Mouse (Mus musculus) frontal cortex, adult (tissue): Measurements from ENCODE around the gene Sirt5.

Source experiments
- ATAC-seq: cut with Nextera tagmentation; 2 replicates; pipeline ENCODE4 v1.9.2; 2017; ENCODE audit warnings: mild to moderate bottlenecking, moderate library complexity, mixed read lengths; ENCODE audit not compliant: low TSS enrichment

Gene Sirt5

GRCm38 (mm10) chr13:43364985-43365824 lies at the start of gene Sirt5:
Gene Sirt5 (plus strand): TSS chr13:43365496.
- peak; percentile 91 for ATAC-seq

DNA sequence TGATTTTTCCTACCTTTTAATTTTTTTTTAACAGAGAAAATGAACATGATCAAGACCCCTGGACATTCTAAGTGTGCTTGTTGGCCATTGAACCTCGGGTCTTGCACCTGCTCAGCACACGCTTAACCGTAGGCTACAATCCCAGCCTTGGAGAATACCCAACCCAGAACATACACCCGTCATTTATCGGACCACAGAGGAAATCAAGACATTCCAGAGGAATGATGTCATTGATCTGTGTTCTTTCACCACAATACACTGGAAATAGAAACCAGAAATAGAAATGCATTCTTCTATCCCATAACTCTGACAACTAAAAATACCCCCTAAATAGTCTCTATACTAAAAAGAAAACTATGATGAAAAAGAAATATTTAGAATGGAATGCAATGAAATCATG lies 47.9 kb upstream of the Sirt5 start:
- ATAC-seq, result no peak

DNA sequence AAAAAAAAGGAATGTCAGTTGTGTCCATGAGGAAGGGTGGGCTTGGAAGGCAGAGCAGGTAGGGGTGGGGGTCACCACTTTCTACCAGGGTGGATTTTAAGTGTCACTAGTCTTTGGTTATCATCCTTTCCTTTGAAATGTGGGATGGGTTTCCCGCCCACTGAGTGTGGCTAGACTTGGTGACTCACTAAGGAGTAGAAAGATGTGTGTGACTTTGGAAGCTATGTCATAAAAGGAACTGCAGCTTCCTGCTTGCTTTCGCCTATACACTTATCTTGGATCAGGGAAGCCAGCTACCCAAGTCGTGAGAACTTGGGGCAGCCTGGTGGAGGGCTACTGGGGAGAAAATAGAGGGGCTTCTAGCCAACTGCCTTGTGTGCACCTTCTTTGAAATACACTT lies 45.9 kb upstream of the Sirt5 start:
- peak; percentile 86; the same call in 1 of the 2 replicates for ATAC-seq

DNA sequence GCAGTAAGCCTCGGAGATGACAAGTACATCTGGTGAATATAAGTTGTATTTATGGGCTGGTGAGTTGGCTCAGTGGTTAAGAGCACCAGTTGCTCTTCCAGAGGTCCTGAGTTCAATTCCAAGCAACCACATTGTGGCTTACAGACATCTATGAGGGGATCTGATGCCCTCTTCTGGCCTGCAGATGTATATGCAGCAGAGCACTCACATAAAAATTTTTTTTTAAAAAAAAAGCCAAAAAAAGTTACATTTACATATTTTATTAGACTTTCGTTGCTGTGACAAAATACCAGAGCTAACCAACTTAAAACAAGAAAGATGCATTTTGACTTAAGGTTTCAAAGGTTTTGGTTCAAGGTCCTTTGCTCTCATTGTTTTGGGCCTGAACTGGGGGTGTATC lies 43.8 kb upstream of the Sirt5 start:
- no peak for ATAC-seq

- ATAC-seq, result no peak
These were observed 39.9 kb upstream of the Sirt5 start for GRCm38 (mm10) chr13:43325427-43325826.

DNA sequence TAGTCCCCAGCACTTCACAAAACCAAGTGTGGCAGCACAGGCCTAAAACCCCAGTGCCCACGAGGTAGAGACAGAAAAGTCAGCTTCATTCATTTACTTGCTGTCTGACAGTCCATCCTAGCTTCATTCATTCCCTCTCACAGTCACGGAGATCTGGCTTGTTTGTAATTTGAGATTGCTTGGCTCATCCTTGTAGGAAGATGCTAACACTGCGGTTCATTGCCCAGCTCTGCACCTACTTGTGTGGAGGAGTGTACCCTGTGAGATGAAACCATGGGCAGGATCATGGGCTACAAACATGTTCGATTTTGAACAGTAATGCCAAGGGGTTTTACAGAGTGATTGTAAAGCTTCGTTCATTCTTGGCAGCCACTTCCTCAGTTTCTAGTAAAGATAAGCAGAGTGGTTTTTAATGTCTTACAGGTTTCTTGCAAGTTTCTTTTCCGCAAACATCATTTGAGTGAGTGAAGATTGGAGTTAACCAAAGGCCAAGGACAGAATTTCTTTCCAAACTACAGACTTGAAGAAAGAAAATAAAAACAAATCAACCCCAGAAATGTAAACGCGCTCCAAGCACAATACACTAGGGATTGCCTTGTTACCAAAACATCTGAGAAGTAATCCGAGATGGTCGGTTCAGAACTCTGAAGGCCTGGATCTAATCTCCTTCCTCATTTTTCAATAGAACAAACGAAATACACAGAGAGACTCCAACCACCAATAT lies 33.4 kb upstream of the Sirt5 start:
- ATAC-seq, result no peak

- no peak for ATAC-seq
These were observed 32.7 kb upstream of the Sirt5 start for GRCm38 (mm10) chr13:43332591-43332990.

DNA sequence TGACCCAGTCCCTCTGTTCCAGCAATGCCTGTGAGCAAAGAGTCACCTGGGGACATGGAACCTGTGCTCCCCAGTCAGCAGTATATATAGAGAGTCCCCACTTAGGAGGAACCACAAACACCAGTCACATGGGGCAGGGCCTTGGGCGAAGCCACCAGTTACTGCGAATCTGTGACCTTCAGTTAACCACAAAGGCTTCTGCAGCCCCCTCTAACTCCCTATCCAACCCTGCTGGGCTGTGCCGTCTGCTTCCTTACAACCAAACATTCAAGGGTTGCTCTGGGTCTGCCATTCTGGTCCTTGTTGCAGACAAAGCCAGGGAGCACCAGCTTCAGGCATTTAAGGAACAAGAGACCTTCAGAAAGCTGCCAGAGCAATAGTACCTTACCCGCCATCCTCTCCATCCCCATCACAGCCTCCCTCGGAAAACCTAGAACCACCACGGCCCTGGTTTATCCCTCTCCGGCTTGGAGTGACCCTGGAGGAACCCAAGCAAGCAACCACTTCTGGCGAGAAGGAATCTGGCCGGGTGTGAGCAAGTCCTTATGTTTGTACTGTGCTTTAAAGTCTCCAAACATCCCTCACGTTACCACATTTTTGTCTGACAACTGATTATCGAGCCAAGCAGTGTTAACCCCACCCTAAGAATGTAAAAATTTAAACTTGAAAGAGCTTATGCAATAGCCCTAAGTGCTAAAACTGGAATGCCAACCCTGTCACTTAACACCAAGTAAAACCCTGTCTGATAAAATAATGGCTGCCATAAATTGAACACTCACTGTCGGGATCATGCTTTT lies 28.7 kb upstream of the Sirt5 start:
- no peak for ATAC-seq

DNA sequence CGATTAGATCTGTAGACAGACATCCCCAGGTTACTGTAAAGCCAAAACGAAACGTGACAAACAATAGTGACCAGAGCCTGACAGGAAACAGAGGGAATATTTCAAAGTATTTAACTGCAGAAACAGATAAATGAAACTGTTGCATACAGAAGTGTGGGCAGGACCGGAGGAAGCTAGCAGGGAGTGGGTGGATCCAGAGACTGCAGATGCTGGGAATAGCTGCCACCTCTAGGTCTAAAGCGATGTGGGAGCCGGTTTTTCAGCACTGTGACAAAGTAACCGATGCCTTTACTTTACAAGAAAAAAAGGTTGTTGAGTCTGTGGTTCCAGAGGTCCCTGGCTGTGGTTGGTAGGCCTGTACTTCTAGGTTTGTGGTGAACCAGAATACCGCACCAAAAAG lies 27.3 kb upstream of the Sirt5 start:
- peak; percentile 67; the same call in 1 of the 2 replicates for ATAC-seq

DNA sequence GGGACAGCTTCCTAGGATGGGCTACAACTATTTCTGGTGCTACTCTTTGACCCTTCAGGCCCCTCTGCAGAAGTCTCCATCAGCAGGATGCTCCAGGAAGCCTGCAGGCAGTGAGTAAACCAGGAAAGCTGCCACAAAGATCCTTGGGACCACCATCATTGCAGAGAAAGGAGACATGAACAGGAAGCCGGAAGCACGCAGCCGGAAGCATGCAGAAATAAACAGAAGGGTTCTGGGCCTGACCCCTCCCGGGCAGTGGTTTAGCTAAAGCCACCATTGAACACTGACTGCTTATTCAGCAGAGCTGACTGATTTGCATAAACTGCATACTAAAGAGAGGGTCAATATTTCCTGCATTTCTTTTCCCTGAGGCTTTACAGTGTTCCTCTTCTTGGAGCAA lies 26.7 kb upstream of the Sirt5 start:
- ATAC-seq, result no peak

DNA sequence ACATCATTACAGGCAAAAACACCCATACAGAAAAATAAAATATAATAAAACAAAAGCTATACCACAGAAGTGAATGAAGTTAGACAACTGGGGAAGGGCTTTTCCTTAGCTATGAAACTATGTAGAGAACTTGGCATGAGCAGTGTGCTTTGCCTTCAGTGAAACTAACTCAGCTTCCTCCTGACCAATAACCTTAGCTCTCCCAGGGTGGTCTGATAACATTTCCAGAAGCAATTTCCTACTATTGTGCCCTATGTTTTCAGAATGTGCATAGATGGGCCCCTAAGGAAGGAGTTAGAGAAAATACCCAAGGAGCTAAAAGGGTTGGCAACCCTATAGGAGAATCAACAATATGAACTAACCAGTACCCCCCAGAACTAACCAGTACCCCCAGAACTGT lies 18.5 kb upstream of the Sirt5 start:
- ATAC-seq, result no peak

DNA sequence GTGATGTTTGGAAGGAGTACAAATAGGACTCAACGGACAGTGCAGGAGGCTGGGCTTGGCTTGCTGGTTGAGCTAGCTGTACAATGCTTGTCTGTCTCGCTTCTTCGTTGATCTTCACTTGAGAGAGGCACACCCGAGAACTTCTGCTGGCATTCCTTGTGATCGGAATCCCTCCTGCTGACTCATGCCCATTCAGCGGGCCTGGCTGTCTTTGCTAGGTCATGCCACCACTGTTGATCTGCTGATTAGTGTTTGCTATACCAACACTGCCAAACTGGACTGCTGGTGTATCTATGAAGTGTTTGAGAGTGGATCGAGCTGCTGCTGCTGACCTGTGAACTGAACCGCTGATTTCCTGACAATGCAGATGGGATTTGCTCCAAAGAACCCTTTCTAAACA lies 15.9 kb upstream of the Sirt5 start:
- ATAC-seq, result no peak

DNA sequence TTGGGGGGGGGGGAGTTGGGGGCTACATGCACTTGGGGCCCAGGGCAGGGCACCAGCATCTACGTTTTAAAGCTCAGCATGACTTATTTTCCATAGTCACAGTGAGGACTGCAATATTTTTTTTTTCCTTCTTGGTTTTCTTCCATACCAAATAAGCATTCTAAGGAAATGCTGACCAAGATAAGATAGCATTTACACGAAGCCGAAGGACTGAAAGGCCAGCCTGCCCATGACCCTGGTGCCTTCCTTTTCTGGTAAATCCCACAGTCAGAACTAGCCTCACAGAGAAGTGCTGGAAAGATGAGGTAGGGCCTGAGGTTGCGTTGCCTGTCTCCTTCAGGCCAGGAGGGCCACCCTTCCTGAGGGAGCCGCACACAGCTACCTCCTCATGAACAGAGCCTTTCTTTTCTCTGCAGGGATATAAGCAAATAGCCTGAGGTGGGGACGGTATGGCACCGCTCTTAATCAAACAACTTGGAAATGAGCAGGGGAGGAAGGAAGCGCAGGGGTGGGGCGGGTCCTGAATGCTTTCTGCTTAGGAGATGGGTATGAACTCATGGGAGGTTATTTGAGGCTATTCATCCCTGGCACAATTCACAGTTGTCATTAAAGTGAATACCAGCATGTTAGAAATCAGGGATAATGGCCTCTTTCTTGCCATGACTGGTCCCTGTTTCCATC lies 14.7 kb upstream of the Sirt5 start:
- no peak for ATAC-seq

DNA sequence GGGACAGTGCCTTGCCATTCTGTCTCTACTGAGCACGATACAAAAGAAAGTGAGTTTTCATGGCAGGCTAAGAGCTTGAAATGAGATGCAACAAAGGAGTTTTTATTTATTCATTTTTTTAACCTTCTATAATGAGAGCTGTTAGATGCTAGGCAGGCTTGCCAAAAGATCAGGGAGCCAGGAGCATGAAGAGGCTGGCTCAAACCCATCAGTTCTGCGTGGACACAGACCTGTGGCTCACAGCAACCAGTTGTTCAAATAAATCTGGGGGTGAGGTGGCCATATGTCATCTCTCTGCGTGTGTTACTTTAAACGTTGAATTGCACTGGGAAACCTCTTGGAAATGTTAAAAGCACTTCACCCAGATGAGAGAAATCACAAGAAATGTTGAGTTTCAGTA lies 11.9 kb upstream of the Sirt5 start:
- no peak for ATAC-seq

- ATAC-seq, result no peak
These were observed 10.9 kb upstream of the Sirt5 start for GRCm38 (mm10) chr13:43354362-43354761.

DNA sequence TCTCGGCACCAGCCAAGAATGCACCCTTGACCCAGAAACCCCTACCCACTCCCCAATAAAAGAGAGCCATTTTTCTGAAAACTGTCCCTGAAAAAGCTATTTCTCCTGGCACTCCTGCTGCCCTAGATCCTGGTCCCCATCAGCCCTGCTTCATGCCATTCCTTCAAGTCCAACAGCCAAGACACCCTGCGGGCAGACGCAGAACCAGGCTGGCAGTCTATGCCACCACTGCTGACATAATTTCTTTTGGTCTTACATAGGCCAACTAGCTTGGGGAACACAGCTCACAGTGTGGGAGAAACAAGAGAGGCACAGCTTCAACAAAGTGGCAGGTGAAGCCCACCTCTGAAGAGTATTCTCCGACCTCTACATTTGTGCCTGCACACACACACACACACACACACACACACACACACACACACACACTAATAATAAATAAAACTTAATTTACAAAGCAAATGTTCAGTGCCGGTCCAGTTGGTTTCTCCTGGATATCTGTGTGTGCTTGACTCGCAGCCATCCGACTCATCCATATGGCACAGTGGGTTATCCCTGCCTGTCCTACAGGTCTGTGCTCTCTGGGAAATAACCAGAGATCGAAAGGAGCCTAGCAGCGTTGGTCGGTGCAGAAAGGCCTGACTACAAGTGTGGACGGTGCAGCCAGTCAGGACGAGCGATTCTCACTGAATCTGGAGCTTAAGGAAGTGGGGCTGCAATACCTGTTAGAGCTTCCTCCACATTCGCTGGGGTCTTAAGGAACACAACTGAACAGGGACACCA lies 8.8 kb upstream of the Sirt5 start:
- no peak for ATAC-seq

- no peak for ATAC-seq
These were observed 4.8 kb upstream of the Sirt5 start for GRCm38 (mm10) chr13:43360534-43360933.

DNA sequence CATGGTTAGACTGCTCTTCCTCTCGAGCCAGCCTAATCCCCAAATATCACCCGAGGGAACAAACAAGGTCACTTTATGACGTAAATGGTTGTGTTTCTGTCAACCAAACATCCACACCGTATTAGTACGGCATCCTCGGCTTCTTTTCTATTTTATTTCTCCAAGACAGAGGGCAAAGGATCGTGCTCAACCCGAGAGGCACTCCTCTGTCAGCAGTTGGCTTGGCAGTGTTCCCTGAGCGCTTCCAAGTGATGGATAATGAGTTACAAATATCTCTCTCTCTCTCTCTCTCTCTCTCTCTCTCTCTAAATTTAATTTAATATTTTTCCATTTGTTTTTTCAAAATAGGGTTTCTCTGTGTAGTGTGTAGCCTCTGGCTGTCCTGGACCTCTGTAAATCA lies 2.9 kb upstream of the Sirt5 start:
- ATAC-seq, result no peak

- no peak for ATAC-seq
These were observed 509 bp downstream of the Sirt5 start for GRCm38 (mm10) chr13:43365825-43366184.

DNA sequence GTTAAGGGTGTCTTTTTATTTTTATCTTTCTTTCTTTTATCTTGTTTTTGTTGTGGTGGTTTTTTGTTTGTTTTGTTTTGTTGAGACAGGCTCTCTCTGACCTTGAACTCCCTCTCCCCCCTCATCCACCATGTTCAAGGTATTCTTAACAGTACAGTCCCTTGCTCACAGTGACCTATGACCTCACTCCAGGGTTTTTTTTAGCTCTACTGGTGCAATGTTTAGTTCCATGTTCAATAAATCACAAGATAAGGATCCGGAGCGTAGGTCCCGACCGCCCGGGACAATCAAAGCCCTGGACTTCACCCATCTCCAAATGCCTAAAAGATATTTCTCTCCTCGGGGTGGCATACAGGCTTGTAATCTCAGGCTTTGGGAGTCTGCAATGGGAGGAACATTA lies 4.8 kb downstream of the Sirt5 start:
- no peak for ATAC-seq

DNA sequence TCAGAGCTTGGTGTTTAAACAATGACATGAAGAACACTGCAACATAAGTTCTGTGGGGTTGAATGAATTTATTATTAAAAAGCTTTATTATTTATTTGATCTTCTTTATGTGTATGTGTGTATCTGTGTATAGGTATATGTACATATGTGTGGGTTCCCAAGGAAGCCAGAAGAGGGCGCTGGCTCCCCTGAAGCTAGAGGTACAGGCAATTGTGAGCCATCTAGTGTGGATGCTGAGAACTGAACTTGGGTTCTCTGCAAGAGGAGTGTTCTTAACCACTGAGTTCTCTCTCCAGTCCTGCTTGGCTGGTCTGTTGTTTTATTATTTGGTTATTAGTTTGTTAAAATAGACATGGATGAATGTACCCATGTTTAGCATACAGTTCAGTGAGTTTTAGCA lies 7.6 kb downstream of the Sirt5 start:
- ATAC-seq, result no peak
